Mouse (Mus musculus): ENCODE measurements around the gene Ssc4d.

DNA sequence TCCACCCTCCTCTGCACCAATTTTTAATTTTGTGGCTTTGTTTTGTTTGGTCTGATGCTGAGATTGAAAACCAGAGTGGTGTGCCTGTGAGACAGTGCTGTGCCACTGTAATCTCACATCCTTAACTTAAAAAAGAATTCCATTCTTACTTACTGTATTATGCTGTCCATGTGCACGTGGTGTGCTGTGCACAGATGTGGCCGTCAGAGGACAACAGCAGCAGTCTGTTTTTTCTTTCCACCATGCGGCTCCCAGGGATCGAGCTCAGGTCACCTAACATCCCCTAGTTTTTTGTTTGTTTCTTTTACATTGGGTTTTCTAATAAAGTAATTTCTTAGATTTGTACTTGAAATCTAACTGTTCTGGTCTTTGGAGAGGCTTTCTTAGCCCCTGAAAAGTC is 30.2 kb upstream of the Ssc4d start:
- TF ChIP-seq CTCF (IDR thresholded peaks at IDR 0.05; ENCODE audit: low read depth, low read length) (no peak), POLR2A (IDR thresholded peaks at IDR 0.05; ENCODE audit: insufficient read depth, low read length) (no peak), EP300 (IDR thresholded peaks at IDR 0.05; ENCODE audit: insufficient read depth, low read depth, low read length) (no peak)
